Comparison of ENCODE assay signal across 9 mouse cellular contexts in the genomic region with DNA sequence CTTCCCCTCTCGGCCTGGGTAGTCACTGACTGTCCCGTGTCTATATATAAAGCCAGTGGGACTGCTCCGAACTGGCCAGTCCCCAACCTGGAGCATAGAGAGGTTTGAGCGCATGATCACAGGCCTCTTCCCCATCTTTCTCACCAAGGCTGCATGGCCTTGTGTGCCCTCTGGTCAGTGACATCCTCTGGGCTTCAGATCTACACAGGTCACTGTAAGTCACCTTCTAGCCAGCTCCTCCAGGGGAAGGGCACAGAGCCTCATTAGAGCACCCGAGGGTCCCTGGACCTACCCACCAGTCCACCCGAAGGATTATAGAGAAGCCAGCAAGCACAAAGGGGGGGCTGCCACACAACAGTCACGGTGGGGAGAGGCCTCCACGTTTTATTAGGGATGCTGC. TPM values are rescaled to one million over a fixed set of nuclear protein-coding genes. Genes with fewer than 3 reads are reported as not detected.
DNase-seq lines count a peak whose midpoint lies in the region; ATAC-seq lines count a peak whose summit lies in the region.
"Had no signal": no experiment of that assay in that cellular context is flagged by ENCODE, and none has a peak within 500 bp of the region (broad histone marks: within the 10 kb centered on the region; RNA-seq: fewer than 3 reads in every experiment).

No protein-coding gene starts in this region.

- no peak overlapping the region for H3K9ac ChIP-seq in forebrain, embryonic 14.5 days (ENCODE audit: low read length)
- no peak overlapping the region for H3K9ac ChIP-seq in liver, embryonic 11.5 days (ENCODE audit: low read depth, low read length)
- no peak overlapping the region for H3K9ac ChIP-seq in heart, embryonic 16.5 days (ENCODE audit: low read length)
- H3K9ac ChIP-seq in midbrain, embryonic 14.5 days (replicated peaks; ENCODE audit: low read length): no peak overlapping the region

- H3K4me1 ChIP-seq in forebrain, embryonic 10.5 days: peaks cover 29% of the 10 kb centered on the region
- peaks cover 6% of the 10 kb centered on the region for H3K4me1 ChIP-seq in forebrain, embryonic 14.5 days (ENCODE audit: control insufficient read depth, insufficient read depth, low read length)
- H3K4me1 ChIP-seq in liver, embryonic 11.5 days (replicated peaks; ENCODE audit: control insufficient read depth, insufficient read depth, low read length): peaks cover 17% of the 10 kb centered on the region
- peaks cover 23% of the 10 kb centered on the region for H3K4me1 ChIP-seq in heart, embryonic 16.5 days (ENCODE audit: control insufficient read depth, insufficient read depth, low read length)
- peaks cover 6% of the 10 kb centered on the region; the same call in 1 of the 2 replicates for H3K4me1 ChIP-seq in midbrain, embryonic 14.5 days (ENCODE audit: control insufficient read depth, insufficient read depth, low read length)

- no peaks in the 10 kb centered on the region for H3K9me3 ChIP-seq in forebrain, embryonic 10.5 days
- no peaks in the 10 kb centered on the region for H3K9me3 ChIP-seq in forebrain, embryonic 14.5 days (replicated peaks; ENCODE audit: control insufficient read depth, low read length)
- no peaks in the 10 kb centered on the region for H3K9me3 ChIP-seq in liver, embryonic 11.5 days (ENCODE audit: control insufficient read depth, low read length)
- H3K9me3 ChIP-seq in heart, embryonic 16.5 days (replicated peaks; ENCODE audit: control insufficient read depth, low read length): no peaks in the 10 kb centered on the region
- no peaks in the 10 kb centered on the region for H3K9me3 ChIP-seq in midbrain, embryonic 14.5 days (ENCODE audit: control insufficient read depth, low read length)

- no peaks in the 10 kb centered on the region for H3K27me3 ChIP-seq in forebrain, embryonic 10.5 days (ENCODE audit: poor library complexity, severe bottlenecking)
- no peaks in the 10 kb centered on the region for H3K27me3 ChIP-seq in forebrain, embryonic 14.5 days (replicated peaks; ENCODE audit: control insufficient read depth, insufficient read depth, low read length)
- no peaks in the 10 kb centered on the region for H3K27me3 ChIP-seq in liver, embryonic 11.5 days (replicated peaks; ENCODE audit: control insufficient read depth, insufficient read depth, low read length)
- H3K27me3 ChIP-seq in heart, embryonic 16.5 days (ENCODE audit: control insufficient read depth, insufficient read depth, low read length): no peaks in the 10 kb centered on the region
- H3K27me3 ChIP-seq in midbrain, embryonic 14.5 days (ENCODE audit: control insufficient read depth, insufficient read depth, low read length): no peaks in the 10 kb centered on the region

- no peak overlapping the region for H3K4me2 ChIP-seq in forebrain, embryonic 14.5 days (ENCODE audit: low read length)
- H3K4me2 ChIP-seq in liver, embryonic 11.5 days: no peak overlapping the region
- H3K4me2 ChIP-seq in heart, embryonic 16.5 days (ENCODE audit: low read depth, low read length): no peak overlapping the region
- no peak overlapping the region for H3K4me2 ChIP-seq in midbrain, embryonic 14.5 days (ENCODE audit: low read length)

- WGBS in forebrain, embryonic 10.5 days: 89% methylated on average over 8 of the region's 8 CpGs
- WGBS in forebrain, embryonic 14.5 days: 90% methylated on average over 8 of the region's 8 CpGs
- 80% methylated on average over 8 of the region's 8 CpGs for WGBS in liver, embryonic 11.5 days
- WGBS in heart, embryonic 16.5 days: 66% methylated on average over 8 of the region's 8 CpGs
- WGBS in midbrain, embryonic 14.5 days: 89% methylated on average over 8 of the region's 8 CpGs

- DNase-seq in forebrain, embryonic 10.5 days (ENCODE audit: extremely low spot score, low spot score): no peak
- DNase-seq in forebrain, embryonic 14.5 days (ENCODE audit: low spot score): no peak
- DNase-seq in liver, embryonic 11.5 days (ENCODE audit: low spot score): no peak
- no peak for DNase-seq in liver
- no peak for DNase-seq in midbrain, embryonic 14.5 days
- DNase-seq in ovary, postnatal 10 days (ENCODE audit: low spot score): no peak
- DNase-seq in left cerebral cortex, adult 18-20 months (ENCODE audit: low spot score in 2 of 2): no peak
- DNase-seq: cerebellum, adult 11 months had no signal

- H3K36me3 ChIP-seq in forebrain, embryonic 10.5 days (replicated peaks): peaks cover 55% of the 10 kb centered on the region
- H3K36me3 ChIP-seq in forebrain, embryonic 14.5 days (ENCODE audit: control insufficient read depth, insufficient read depth, low read length): peaks cover 46% of the 10 kb centered on the region
- H3K36me3 ChIP-seq in liver, embryonic 11.5 days (ENCODE audit: control insufficient read depth, insufficient read depth, low read length): peaks cover 7% of the 10 kb centered on the region; the same call in 1 of the 2 replicates
- peaks cover 15% of the 10 kb centered on the region for H3K36me3 ChIP-seq in heart, embryonic 16.5 days (ENCODE audit: control insufficient read depth, insufficient read depth)
- H3K36me3 ChIP-seq in midbrain, embryonic 14.5 days (ENCODE audit: control insufficient read depth, insufficient read depth, low read length): peaks cover 48% of the 10 kb centered on the region

- ATAC-seq in forebrain, embryonic 14.5 days: no peak
- ATAC-seq in liver, embryonic 11.5 days (replicated peaks; ENCODE audit: low FRiP score): no peak
- no peak for ATAC-seq in heart, embryonic 16.5 days (replicated peaks; ENCODE audit: extremely low read depth, insufficient read depth, low FRiP score)
- no peak for ATAC-seq in midbrain, embryonic 14.5 days (ENCODE audit: low FRiP score, low TSS enrichment)

- peak overlapping the region; percentile 91 for H3K27ac ChIP-seq in forebrain, embryonic 10.5 days
- no peak overlapping the region for H3K27ac ChIP-seq in forebrain, embryonic 14.5 days (ENCODE audit: low read depth, low read length)
- H3K27ac ChIP-seq in liver, embryonic 11.5 days (ENCODE audit: low read depth, low read length): 0 out of 2 replicates have a peak overlapping the region, but pooled peaks have one; percentile 82
- peak overlapping the region; percentile 91 for H3K27ac ChIP-seq in heart, embryonic 16.5 days (ENCODE audit: low read length)
- peak overlapping the region; percentile 32; the same call in 1 of the 2 replicates for H3K27ac ChIP-seq in midbrain, embryonic 14.5 days (replicated peaks; ENCODE audit: low read depth, low read length)

- H3K4me3 ChIP-seq in forebrain, embryonic 10.5 days: no peak overlapping the region
- H3K4me3 ChIP-seq in forebrain, embryonic 14.5 days (ENCODE audit: low read depth, low read length): no peak overlapping the region
- H3K4me3 ChIP-seq in liver, embryonic 11.5 days (ENCODE audit: low read depth, low read length): no peak overlapping the region
- no peak overlapping the region for H3K4me3 ChIP-seq in heart, embryonic 16.5 days (ENCODE audit: low read length)
- H3K4me3 ChIP-seq in midbrain, embryonic 14.5 days (replicated peaks; ENCODE audit: low read depth, low read length): no peak overlapping the region

RNA-seq across cellular contexts. Expression of gene Tmbim6, which starts 29.0 kb away (rescaled TPM):
- 267 and 272 TPM in 2 replicates for polyA plus RNA-seq in forebrain, embryonic 10.5 days (2016; fragmentation: Nextera tagmentation; extraction: Ambion mirVana)
- 230 and 247 TPM in 2 replicates for polyA plus RNA-seq in forebrain, embryonic 14.5 days (2014; fragmentation: Nextera tagmentation; extraction: Ambion mirVana)
- 256 and 273 TPM in 2 replicates for polyA plus RNA-seq in liver, embryonic 11.5 days (2014; fragmentation: Nextera tagmentation; extraction: Ambion mirVana)
- polyA plus RNA-seq in heart, embryonic 16.5 days (2015; fragmentation: Nextera tagmentation; extraction: Ambion mirVana): 273 and 290 TPM in 2 replicates
- 233 and 255 TPM in 2 replicates for polyA plus RNA-seq in midbrain, embryonic 14.5 days (2014; fragmentation: Nextera tagmentation; extraction: Ambion mirVana)
- total RNA-seq in left cerebral cortex, adult 18-20 months (2021): 100 to 1,000 TPM; 331 to 338 TPM

RNA-seq across cellular contexts. Expression of gene Nckap5l, which starts 35.9 kb away (rescaled TPM):
- polyA plus RNA-seq in forebrain, embryonic 10.5 days (2016; fragmentation: Nextera tagmentation; extraction: Ambion mirVana): 10.9 and 13.7 TPM in 2 replicates
- polyA plus RNA-seq in forebrain, embryonic 14.5 days (2014; fragmentation: Nextera tagmentation; extraction: Ambion mirVana): 9.1 and 12.4 TPM in 2 replicates
- 5.6 and 6.0 TPM in 2 replicates for polyA plus RNA-seq in liver, embryonic 11.5 days (2014; fragmentation: Nextera tagmentation; extraction: Ambion mirVana)
- polyA plus RNA-seq in heart, embryonic 16.5 days (2015; fragmentation: Nextera tagmentation; extraction: Ambion mirVana): 6.6 and 7.9 TPM in 2 replicates
- 16.8 and 17.6 TPM in 2 replicates for polyA plus RNA-seq in midbrain, embryonic 14.5 days (2014; fragmentation: Nextera tagmentation; extraction: Ambion mirVana)
- 10 to 100 TPM; 17.0 to 19.0 TPM for total RNA-seq in left cerebral cortex, adult 18-20 months (2021)

RNA-seq across cellular contexts. Expression of gene Fmnl3, which starts 51.4 kb away (rescaled TPM):
- 14.3 and 16.9 TPM in 2 replicates for polyA plus RNA-seq in forebrain, embryonic 10.5 days (2016; fragmentation: Nextera tagmentation; extraction: Ambion mirVana)
- 3.9 and 5.6 TPM in 2 replicates for polyA plus RNA-seq in forebrain, embryonic 14.5 days (2014; fragmentation: Nextera tagmentation; extraction: Ambion mirVana)
- polyA plus RNA-seq in liver, embryonic 11.5 days (2014; fragmentation: Nextera tagmentation; extraction: Ambion mirVana): 12.8 and 13.3 TPM in 2 replicates
- 13.0 and 16.6 TPM in 2 replicates for polyA plus RNA-seq in heart, embryonic 16.5 days (2015; fragmentation: Nextera tagmentation; extraction: Ambion mirVana)
- polyA plus RNA-seq in midbrain, embryonic 14.5 days (2014; fragmentation: Nextera tagmentation; extraction: Ambion mirVana): 6.1 and 7.5 TPM in 2 replicates
- total RNA-seq in left cerebral cortex, adult 18-20 months (2021): 1 to 10 TPM; 8.5 to 9.6 TPM

RNA-seq across cellular contexts. Expression of gene Bcdin3d, which starts 52.9 kb away (rescaled TPM):
- polyA plus RNA-seq in forebrain, embryonic 10.5 days (2016; fragmentation: Nextera tagmentation; extraction: Ambion mirVana): 19.6 and 20.5 TPM in 2 replicates
- 22.4 and 25.4 TPM in 2 replicates for polyA plus RNA-seq in forebrain, embryonic 14.5 days (2014; fragmentation: Nextera tagmentation; extraction: Ambion mirVana)
- polyA plus RNA-seq in liver, embryonic 11.5 days (2014; fragmentation: Nextera tagmentation; extraction: Ambion mirVana): 10.5 and 12.1 TPM in 2 replicates
- polyA plus RNA-seq in heart, embryonic 16.5 days (2015; fragmentation: Nextera tagmentation; extraction: Ambion mirVana): 12.5 and 13.0 TPM in 2 replicates
- polyA plus RNA-seq in midbrain, embryonic 14.5 days (2014; fragmentation: Nextera tagmentation; extraction: Ambion mirVana): 23.0 and 24.6 TPM in 2 replicates
- total RNA-seq in left cerebral cortex, adult 18-20 months (2021): 1 to 10 TPM; 4.6 to 4.7 TPM
